Mouse (Mus musculus): Measurements from ENCODE around the gene Nod1.

DNA sequence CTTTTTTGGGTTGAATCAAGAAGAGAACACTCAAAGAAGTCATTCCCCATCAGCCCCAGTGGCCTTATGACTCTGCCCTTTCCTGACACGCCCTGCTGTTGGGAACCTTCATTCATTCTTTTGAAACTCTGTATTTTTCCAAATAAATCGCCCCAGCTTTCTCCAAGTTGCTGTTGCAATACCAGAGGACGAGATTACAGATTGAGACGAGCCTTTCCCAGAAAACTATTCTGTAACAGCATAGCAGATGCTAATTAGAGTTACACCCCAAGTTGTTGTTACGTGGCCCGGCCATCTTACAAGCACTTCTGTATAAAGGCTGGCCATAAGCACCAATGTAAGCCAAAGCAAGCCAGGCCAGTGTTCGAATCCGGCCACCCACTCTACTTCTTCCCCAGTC, 14.8 kb downstream of the Nod1 start:
- TF ChIP-seq CTCF (IDR thresholded peaks at IDR 0.05; ENCODE audit: low read depth) (no peak), EP300 (IDR thresholded peaks at IDR 0.05; ENCODE audit: low read depth) (no peak)
